Mouse (Mus musculus): ENCODE data around the gene Sgta.

The Sgta gene

DNA sequence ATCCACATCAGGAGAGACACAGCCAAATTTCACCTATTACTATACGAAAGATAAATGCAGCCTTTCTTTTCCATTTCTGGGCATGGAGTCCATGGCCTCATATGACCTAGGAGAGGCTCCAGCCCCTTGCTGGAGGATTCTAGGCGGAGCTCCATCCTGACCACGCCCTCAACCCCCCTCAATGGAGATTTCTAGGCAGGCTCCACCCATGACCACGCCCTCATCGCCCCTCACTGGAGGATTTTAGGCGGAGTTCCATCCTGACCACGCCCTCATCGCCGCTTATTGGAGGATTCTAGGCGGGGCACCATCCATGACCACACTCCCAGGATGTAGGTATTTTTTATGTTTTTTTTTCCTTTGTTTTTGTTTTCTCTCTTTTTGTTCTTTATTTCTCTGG, 41.7 kb downstream of the Sgta start:
- no peak for DNase-seq

DNA sequence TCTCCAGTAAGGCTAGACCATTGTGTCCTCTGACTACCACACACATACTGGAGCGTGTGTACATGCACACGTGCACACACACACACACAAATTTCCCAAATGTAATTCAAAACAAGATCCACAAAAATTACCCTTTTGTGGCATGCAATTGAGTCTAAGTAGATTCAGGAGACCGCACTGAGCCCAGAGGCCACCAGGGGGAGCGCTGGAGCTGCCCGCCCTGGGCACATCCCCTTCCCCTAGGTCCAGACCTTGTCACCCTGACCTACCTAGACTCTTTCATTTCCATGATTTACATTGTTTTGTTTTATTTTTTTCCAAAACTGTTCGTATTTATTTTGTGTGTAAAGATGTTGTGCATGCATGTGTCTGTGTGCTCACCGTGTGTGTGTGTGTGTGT, 43.3 kb downstream of the Sgta start:
- peak; percentile 34 for DNase-seq

DNA sequence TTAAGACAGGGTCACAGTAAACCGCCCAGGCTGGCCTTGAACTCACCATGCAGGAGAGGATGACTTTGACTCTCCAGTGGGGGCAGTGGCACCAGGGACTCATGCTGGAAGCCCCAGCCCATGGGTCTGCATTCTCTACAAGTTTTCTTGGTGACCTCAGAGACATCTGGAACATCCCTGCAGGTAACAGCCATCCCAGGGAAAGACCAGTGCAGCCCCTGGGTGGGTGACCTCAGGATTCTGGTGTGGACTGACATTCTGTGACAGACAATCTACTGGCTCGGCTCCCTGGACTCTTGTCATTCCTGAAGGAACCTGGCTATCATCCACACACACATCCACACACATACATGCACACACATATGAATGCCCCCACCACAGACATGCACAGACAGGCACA, 44.3 kb downstream of the Sgta start:
- DNase-seq = no peak

DNA sequence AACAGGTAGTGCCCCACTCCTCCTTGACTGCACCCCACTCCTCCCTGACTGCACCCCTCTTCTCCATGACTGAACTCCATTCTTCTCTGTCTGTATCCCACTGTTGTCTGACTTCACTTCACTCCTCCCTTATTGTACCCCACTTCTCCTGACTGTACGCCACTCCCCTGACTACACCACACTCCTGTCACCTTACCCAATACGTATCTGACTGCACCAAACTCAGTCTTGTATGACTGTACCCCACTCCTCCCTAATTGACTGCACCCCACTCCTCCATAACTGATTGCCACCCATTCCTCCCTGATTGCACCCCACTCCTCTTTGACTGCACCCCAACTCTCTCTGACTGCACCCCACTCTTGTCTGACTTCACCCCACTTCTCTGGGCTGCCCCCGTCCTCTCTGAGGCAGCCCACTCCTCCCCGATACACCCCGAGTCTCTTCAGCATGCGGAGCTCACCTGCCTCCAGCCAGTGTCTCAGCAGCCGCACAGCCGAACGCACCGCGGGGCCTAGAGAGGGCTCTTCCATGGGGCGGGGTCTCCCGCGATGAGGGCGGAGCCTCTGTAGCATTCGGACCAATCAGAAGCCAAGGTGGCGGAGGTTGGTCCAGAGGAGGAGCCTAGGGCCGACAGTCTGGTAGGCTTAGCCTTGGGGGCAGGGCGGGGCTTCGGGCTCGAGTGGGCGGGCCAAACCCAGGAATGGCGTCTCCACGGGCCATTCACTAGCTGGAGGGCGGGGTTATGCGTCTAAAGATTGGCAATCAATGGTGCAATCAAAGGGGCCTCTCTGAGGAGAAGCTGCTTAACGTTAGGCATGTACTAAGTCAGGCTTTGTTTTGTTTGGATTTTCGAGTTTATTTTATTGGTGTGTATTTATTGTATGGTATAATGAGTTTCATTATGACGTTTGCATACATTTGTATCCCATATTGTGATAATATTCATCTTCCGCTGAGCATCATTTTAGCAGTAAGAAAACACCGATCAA, 45.3 kb downstream of the Sgta start, which contains the start of gene Gng7:
TSS of gene Gng7 (minus strand) at position 553 of the 992 bp plus-strand sequence.
- DNase-seq = peak; percentile 95

DNA sequence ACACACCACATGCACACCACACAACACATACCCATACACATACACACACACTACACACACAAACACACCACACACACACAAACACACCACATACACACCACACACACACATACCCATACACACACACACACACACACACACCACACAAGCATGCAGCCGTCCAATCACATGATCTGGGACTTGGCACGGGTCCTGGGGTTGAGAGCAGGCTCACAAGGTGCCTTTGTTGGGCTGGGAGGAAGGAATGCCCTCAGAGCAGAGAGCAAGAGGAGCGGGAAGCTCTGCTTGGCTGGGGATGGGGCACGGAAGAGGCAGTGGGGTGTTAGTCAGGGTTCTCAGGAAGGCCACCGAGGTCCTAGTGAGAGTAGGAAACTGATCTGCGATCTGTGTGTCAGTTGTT, 49.1 kb downstream of the Sgta start:
- peak; percentile 30 for DNase-seq

DNA sequence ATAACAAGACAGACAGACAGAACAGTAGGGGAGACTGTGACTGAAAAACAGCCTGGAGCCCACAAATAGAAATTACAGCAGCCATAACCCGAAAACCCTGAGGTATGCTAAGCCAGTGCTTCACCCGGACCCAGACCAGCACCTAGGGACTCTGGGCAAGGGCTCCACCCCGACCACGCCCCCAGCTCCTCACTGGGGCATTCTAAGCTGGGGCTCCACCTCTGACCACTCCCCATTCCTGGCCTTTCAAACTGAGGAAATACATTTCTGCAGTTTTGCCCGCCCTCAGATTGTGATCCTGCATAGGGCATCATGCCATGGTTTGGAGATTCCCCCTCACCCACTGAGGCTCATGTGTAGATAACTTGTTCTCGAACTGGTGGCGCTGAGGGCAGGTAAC, 52.7 kb downstream of the Sgta start:
- DNase-seq = no peak

DNA sequence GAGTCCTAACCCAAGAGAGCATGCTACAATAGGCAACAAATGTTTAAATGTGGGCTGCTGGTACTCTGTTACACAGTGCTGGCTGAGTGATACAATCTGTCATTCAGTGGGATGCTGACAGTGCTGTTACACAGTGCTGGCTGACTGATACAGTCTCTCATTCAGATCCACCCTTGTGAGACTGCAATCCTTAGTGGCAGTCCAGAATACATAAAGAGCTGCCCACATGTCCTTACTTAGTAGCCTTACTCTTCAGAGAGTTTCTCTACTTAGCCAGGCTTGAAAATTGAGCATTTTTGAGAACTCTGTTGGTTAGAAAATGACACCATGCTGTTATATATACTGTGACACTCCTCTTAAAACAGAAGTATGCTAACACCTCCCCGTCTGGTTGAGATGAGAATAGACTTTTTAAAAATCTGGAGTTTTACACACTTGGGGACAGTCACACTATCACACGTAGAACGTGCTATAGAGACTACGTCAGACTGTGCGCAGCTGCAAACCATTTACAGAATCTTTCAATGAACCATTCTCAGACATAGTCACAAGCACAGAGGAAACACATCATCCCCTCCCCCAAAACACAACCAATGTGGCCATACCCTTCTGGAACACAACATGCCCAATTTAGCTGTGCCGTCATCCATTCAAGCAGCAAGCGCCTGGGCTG, 53.8 kb downstream of the Sgta start:
- DNase-seq = no peak

DNA sequence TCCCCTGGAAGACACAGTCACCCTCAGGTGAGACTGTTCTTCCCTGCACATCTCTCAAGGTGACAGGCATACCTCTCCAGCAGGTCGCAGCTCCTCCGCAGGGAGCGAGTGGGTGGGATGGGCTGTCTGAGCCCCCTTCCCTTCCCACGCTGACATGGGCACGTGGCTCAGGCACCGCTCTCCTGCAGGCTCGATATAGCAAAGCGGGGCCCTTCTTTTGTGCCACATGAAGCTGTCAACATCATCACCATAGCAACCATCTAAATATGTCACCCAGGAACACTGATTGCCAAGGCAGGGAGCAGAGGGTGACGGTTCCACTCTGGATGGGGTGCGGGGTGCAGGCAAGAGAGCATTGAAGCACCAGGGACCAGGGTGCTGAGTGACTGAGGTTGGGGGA, 58.8 kb downstream of the Sgta start:
- no peak for DNase-seq

DNA sequence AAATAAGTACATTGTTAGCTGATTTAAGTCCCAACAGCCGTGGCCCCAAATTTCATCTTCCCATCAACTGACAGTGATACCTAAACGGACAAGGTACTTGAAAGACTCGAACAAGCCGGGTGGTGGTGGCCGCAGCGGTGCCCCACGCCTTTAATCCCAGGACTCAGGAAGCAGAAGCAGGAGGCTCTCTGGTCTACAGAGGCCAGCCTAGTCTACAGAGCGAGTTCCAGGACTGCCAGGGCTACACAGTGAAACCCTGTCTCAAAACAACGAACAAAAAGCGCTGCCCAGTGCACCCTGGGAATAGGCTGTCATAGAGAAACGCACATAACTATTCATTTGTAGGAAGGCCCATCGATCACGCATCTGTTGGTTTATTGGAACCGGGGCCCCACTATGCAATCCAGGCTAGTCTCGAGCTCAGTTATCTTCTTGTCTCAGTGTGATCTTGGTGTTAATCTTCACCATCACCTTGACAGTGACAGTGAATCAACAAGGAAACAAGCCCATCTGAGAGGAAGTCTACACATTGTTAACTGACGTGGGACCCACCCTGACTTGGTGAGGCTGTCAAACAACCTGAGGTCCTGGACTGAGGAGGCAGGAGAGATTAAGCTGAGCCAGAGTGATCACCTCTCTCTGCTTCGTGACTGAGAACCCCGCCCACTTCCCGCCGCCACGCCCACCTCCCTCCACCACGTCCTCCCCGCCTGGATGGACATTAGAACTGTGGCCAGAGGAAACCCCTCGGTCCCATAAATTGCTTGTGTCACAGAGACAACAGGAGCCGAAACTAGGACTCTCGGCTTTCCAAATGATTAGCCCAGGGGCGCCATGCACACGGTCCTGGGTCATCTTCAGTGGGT, 59.6 kb downstream of the Sgta start:
- DNase-seq = no peak

DNA sequence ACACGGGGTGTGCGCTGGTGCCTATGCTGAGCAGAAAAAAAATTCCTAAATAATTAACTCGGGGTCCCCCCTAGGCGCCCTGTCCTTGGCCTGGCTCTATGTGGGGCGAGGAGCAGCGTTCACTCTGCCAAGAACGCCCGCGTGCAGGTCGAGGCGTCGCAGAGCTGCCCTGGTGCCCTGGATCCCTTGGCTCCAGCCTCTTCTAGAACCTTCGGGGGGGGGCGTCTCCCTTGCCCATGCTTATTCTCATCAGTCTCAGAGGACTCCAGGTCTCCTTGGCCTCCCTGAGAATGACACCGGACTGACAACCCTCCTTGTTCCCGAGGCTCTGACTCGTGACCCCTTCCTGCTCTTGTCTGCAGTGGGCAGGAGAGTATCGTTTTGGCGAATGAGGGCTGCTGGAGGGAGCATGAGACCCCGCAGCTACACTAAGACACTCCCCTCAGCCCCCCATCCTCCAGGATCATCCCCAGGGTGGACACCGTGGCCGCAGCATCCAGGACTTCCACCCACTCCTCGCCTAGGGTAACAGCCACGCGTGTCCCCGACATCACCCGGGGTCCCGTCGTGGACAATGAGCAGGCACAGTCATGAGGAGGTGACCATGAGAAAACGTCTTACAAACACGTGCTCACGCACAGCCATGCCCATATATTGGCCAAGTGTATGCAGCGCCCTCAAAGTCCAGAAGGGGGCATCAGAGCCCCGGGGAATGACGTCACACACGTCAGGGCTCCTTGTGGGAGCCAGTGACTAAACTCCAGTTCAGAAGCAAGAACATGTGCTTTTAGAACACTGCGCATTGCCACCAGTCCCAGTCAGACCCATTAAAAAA, 60.4 kb downstream of the Sgta start:
- peak; percentile 80 for DNase-seq

DNA sequence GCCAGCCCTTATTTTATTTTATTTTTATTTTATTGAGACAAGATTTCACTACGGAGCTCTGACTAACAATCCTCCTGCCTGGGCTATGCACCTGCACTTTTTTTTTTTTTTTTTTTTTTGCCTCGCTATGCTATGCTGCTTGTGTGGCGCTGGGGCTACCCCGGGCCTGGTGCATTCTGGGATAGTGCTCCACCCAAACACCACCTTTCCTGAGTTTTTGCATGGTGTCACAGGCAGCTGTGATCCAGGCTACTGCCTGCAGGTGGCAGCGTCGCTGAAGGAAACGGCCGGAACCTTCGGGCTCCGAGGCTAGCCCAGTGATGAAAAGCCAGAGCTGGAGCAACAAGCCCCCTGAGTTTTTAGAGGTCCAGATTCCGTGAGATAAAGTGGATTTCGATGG, 61.2 kb downstream of the Sgta start:
- DNase-seq = no peak

DNA sequence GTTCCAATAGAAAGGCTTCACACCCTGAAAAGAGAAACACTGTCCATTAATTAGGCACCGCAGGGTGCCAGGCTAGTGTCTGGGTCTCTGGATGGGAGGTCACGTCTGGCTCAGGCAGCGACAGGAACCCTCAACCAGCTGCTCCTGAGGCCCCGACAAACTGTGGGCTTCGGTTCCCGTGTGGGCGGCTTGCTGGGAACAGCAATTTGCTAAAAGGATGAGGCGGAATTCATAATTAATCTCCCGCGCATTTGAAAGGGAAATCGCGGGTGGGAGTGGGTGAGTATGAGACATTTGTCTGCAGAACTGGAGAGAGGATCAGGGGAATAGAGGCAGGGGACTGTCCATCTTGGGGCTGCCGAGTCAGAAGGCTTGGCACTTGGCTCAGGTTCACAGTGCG, 62.0 kb downstream of the Sgta start:
- no peak for DNase-seq

DNA sequence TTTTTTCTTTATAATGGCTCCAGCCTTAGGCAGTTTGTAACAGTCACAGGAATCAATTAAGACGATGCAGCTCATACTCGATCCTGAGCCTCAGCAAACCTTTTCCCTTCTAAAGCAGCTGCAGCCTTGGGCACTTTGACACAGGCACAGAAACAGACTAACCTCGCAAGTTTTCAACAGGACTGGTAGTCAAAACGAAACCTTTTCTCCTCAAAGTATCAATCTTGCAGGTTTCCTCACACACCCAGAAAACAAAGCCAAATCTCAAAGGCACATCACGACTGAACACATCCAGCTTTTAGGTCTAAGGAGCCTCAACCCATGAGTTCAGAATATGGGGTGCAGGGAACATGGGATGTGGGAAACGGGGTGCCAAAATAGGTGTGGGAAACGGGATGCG, 62.6 kb downstream of the Sgta start:
- no peak for DNase-seq

DNA sequence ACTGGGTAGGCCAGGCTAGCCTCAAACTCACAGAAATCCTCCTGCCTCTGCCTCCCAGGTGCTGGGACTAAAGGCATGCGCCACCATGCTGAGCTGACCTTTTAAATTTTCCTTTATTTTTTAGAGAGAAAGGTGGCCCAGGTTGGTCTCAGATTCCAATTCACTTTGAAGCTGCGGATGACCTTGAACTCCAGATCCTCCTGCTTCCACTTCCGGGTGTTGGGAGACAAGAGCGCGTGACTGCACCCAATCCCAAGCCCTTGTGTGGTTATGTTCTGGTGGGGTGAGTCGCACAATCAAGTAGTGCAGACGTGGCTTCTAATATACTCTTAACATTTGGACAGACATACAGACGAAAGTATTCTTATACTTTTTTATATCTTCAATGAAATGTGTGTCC, 63.5 kb downstream of the Sgta start:
- no peak for DNase-seq

DNA sequence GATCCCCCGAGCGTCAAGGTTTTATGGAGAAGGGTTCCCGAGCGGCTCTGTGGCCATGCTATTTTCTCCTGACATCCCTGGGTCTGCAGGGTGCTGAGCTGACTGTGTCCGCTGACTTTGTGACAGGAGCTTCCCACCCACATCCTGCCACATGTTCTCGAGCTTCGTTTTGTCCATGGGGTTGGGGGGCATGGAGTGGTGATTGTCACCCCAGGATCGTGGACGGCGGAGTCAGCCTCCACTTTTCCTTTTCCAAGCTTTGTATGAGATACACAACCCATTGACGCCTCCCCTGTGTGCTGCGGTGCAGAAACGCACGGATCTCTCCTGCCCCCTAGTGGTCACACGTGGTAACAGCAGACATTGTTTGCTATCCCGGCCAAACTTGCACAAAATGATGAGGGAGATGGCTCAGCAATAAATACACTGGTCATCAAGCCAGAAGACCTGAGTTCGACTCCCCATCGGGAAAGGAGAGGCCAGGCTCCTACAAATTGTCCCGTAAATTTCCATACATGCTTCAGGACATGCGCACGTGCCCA, 64.8 kb downstream of the Sgta start:
- peak; percentile 69 for DNase-seq

DNA sequence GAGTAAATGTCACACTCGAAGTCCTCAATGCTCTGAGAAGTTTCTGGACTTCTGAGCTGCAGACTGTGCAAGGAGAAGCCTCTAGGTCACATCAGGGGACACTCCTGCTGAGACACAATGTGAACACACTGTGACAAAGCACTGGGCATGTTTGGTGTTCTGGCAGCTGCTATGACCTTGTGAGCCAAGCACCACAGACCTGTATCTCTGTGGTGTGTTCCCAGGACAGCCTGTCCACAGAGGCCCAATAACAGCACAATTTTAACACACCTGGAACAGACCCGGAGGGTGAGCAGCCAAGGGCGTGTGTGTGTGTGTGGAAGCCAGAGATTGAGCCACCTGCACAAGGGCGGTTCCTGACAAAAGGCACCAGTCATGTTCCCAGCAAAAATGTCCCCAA, 65.4 kb downstream of the Sgta start:
- DNase-seq = no peak
